Mouse (Mus musculus) CD4-positive, CD25-positive, alpha-beta regulatory T cell, adult 2 months (primary cell): ENCODE results near the gene Lars2.

Experiments used
- DNase-seq: peaks from one replicate; pipeline ENCODE4 v3.0.0-alpha.2; 2012; ENCODE audit warnings: low read depth, low spot score

Gene Lars2

GRCm38 (mm10) chr9:123391140-123391849 lies 24.6 kb downstream of the Lars2 start:
- DNase-seq, result no peak

GRCm38 (mm10) chr9:123394856-123395255 lies 28.1 kb downstream of the Lars2 start:
- DNase-seq, result no peak

GRCm38 (mm10) chr9:123397701-123398100 lies 31.0 kb downstream of the Lars2 start:
- no peak for DNase-seq

- no peak for DNase-seq
Measured at GRCm38 (mm10) chr9:123402215-123402614, 35.5 kb downstream of the Lars2 start.

GRCm38 (mm10) chr9:123403031-123403430 lies 36.3 kb downstream of the Lars2 start:
- DNase-seq, result no peak

GRCm38 (mm10) chr9:123405231-123405630 lies 38.5 kb downstream of the Lars2 start:
- DNase-seq, result no peak

GRCm38 (mm10) chr9:123408771-123409170 lies 42.0 kb downstream of the Lars2 start:
- DNase-seq, result no peak

GRCm38 (mm10) chr9:123429863-123430262 lies 63.1 kb downstream of the Lars2 start:
- DNase-seq, result no peak

GRCm38 (mm10) chr9:123430973-123431372 lies 64.2 kb downstream of the Lars2 start:
- no peak for DNase-seq

GRCm38 (mm10) chr9:123438223-123438622 lies 71.5 kb downstream of the Lars2 start:
- no peak for DNase-seq

- no peak for DNase-seq
Measured at GRCm38 (mm10) chr9:123440230-123441058, 73.7 kb downstream of the Lars2 start.

GRCm38 (mm10) chr9:123447101-123447500 lies 80.4 kb downstream of the Lars2 start:
- peak; percentile 53 for DNase-seq

GRCm38 (mm10) chr9:123448594-123448993 lies 81.9 kb downstream of the Lars2 start:
- no peak for DNase-seq

GRCm38 (mm10) chr9:123450174-123450573 lies 83.4 kb downstream of the Lars2 start:
- DNase-seq, result peak; percentile 79

GRCm38 (mm10) chr9:123451772-123452171 lies 85.0 kb downstream of the Lars2 start:
- DNase-seq, result no peak

- no peak for DNase-seq
Measured at GRCm38 (mm10) chr9:123456634-123457602, 90.2 kb downstream of the Lars2 start.

GRCm38 (mm10) chr9:123457603-123458002 lies 90.9 kb downstream of the Lars2 start:
- DNase-seq, result no peak

- no peak for DNase-seq
Measured at GRCm38 (mm10) chr9:123467141-123467620, 100.5 kb downstream of the Lars2 start.

- no peak for DNase-seq
Measured at GRCm38 (mm10) chr9:123468406-123469085, 101.8 kb downstream of the Lars2 start.

GRCm38 (mm10) chr9:123469087-123469486 lies 102.4 kb downstream of the Lars2 start:
- no peak for DNase-seq

GRCm38 (mm10) chr9:123473377-123473776 lies 106.7 kb downstream of the Lars2 start:
- no peak for DNase-seq
